In the genomic region with DNA sequence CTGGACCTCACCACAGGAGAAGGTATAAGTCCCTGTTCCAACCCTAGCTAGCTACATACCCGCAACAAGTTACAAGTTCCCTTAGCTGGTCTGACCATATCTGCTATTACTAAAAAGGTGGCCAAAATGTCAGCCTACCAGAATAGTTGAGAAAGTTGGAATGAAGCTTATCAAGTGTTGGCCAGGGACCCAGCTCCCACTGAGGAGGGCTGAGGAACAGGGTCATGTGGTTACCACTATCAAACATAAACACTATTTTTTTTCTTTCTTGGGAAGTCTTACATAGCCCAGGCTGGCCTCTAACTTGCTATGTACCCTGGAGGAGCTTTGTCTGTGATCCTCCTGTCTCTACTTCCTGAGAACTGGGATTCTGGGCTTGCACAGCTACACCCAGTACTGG, we compare ENCODE assay signal across 20 mouse cellular contexts.
A peak's percentile ranks its signal among the peaks of the same experiment; 100 is the strongest.
DNase-seq lines count a peak whose midpoint lies in the region; ATAC-seq and TF ChIP-seq lines count a peak whose summit lies in the region.
"Had no signal": no experiment of that assay in that cellular context is flagged by ENCODE, and none has a peak within 500 bp of the region (broad histone marks: within the 10 kb centered on the region; RNA-seq: fewer than 3 reads in every experiment).

No protein-coding gene starts in this region.

- DNase-seq in liver, postnatal 0 days = no peak
- DNase-seq in liver = no peak
- DNase-seq in embryo, embryonic 11 days = no peak
- no peak for DNase-seq in midbrain, embryonic 14.5 days
- DNase-seq: adrenal gland, postnatal 10 days; cerebellum, adult 11 months; cerebellum, adult 8-10 months; cerebellum, postnatal 25 days; forebrain, postnatal 0 days; heart, adult 11 months; heart, postnatal 10 days; heart, postnatal 4 days had no signal

- ATAC-seq in liver, postnatal 0 days = peak; percentile 43; the same call in 1 of the 2 replicates
- ATAC-seq in intestine, embryonic 15.5 days = peak; percentile 20; the same call in 1 of the 2 replicates
- peak; percentile 71 for ATAC-seq in megakaryocyte-erythroid progenitor cell, adult 5-6 weeks (replicated peaks; ENCODE audit: low FRiP score, low TSS enrichment, poor library complexity, severe bottlenecking)
- ATAC-seq in midbrain, embryonic 14.5 days (ENCODE audit: low FRiP score, low TSS enrichment) = no peak
- ATAC-seq in neural tube, embryonic 15.5 days (ENCODE audit: low FRiP score) = no peak
- ATAC-seq: forebrain, embryonic 13.5 days; forebrain, postnatal 0 days; hindbrain, postnatal 0 days had no signal

- no peak overlapping the region for H3K9ac ChIP-seq in liver, postnatal 0 days (replicated peaks)
- no peak overlapping the region for H3K9ac ChIP-seq in intestine, embryonic 15.5 days
- no peak overlapping the region for H3K9ac ChIP-seq in midbrain, embryonic 14.5 days (replicated peaks; ENCODE audit: low read length)
- H3K9ac ChIP-seq in neural tube, embryonic 15.5 days (replicated peaks) = no peak overlapping the region
- H3K9ac ChIP-seq: forebrain, embryonic 13.5 days; forebrain, postnatal 0 days; hindbrain, embryonic 12.5 days had no signal

- H3K9me3 ChIP-seq in liver, postnatal 0 days (ENCODE audit: low read length) = no peaks in the 10 kb centered on the region
- H3K9me3 ChIP-seq in intestine, embryonic 15.5 days = no peaks in the 10 kb centered on the region
- H3K9me3 ChIP-seq in midbrain, embryonic 14.5 days (ENCODE audit: control insufficient read depth, low read length) = no peaks in the 10 kb centered on the region
- H3K9me3 ChIP-seq in neural tube, embryonic 15.5 days (replicated peaks) = no peaks in the 10 kb centered on the region
- H3K9me3 ChIP-seq: embryonic facial prominence, embryonic 10.5 days; forebrain, embryonic 13.5 days; heart, embryonic 10.5 days; hindbrain, embryonic 12.5 days had no signal

- no peak overlapping the region for H3K4me2 ChIP-seq in liver, postnatal 0 days (ENCODE audit: low read depth, low read length)
- no peak overlapping the region for H3K4me2 ChIP-seq in intestine, embryonic 15.5 days (replicated peaks)
- H3K4me2 ChIP-seq in midbrain, embryonic 14.5 days (ENCODE audit: low read length) = no peak overlapping the region
- no peak overlapping the region for H3K4me2 ChIP-seq in neural tube, embryonic 15.5 days
- H3K4me2 ChIP-seq: forebrain, embryonic 13.5 days; hindbrain, embryonic 12.5 days had no signal

- 62% methylated on average over 1 of the region's 1 CpGs for WGBS in liver, postnatal 0 days (ENCODE audit: insufficient replicate concordance)
- 95% methylated on average over 1 of the region's 1 CpGs for WGBS in intestine, embryonic 15.5 days
- 97% methylated on average over 1 of the region's 1 CpGs for WGBS in midbrain, embryonic 14.5 days
- 96% methylated on average over 1 of the region's 1 CpGs for WGBS in neural tube, embryonic 15.5 days

- H3K4me3 ChIP-seq in liver, postnatal 0 days (ENCODE audit: low read depth, low read length) = no peak overlapping the region
- H3K4me3 ChIP-seq in intestine, embryonic 15.5 days (replicated peaks) = no peak overlapping the region
- H3K4me3 ChIP-seq in midbrain, embryonic 14.5 days (replicated peaks; ENCODE audit: low read depth, low read length) = no peak overlapping the region
- H3K4me3 ChIP-seq in neural tube, embryonic 15.5 days (replicated peaks) = no peak overlapping the region
- H3K4me3 ChIP-seq: embryonic facial prominence, embryonic 10.5 days; forebrain, embryonic 13.5 days; heart, embryonic 10.5 days; hindbrain, embryonic 12.5 days had no signal

- no peaks in the 10 kb centered on the region for H3K36me3 ChIP-seq in liver, postnatal 0 days (replicated peaks; ENCODE audit: insufficient read depth, low read length)
- no peaks in the 10 kb centered on the region for H3K36me3 ChIP-seq in intestine, embryonic 15.5 days
- H3K36me3 ChIP-seq in midbrain, embryonic 14.5 days (ENCODE audit: control insufficient read depth, insufficient read depth, low read length) = no peaks in the 10 kb centered on the region
- no peaks in the 10 kb centered on the region for H3K36me3 ChIP-seq in neural tube, embryonic 15.5 days
- H3K36me3 ChIP-seq: embryonic facial prominence, embryonic 10.5 days; heart, embryonic 10.5 days; hindbrain, embryonic 12.5 days had no signal

- H3K27me3 ChIP-seq in liver, postnatal 0 days (ENCODE audit: insufficient read depth, low read length) = no peaks in the 10 kb centered on the region
- H3K27me3 ChIP-seq in intestine, embryonic 15.5 days (replicated peaks) = no peaks in the 10 kb centered on the region
- no peaks in the 10 kb centered on the region for H3K27me3 ChIP-seq in midbrain, embryonic 14.5 days (ENCODE audit: control insufficient read depth, insufficient read depth, low read length)
- H3K27me3 ChIP-seq in neural tube, embryonic 15.5 days (replicated peaks) = no peaks in the 10 kb centered on the region
- H3K27me3 ChIP-seq: forebrain, embryonic 13.5 days; hindbrain, embryonic 12.5 days had no signal

- no peak overlapping the region for H3K27ac ChIP-seq in liver, postnatal 0 days (ENCODE audit: low read depth)
- H3K27ac ChIP-seq in intestine, embryonic 15.5 days = peak overlapping the region; percentile 36; the same call in 1 of the 2 replicates
- no peak overlapping the region for H3K27ac ChIP-seq in midbrain, embryonic 14.5 days (replicated peaks; ENCODE audit: low read depth, low read length)
- H3K27ac ChIP-seq in neural tube, embryonic 15.5 days (replicated peaks) = no peak overlapping the region
- H3K27ac ChIP-seq: embryonic facial prominence, embryonic 10.5 days; forebrain, embryonic 13.5 days; heart, embryonic 10.5 days; hindbrain, embryonic 12.5 days; hindbrain, postnatal 0 days had no signal

- TF ChIP-seq CTCF in liver, postnatal 0 days (IDR thresholded peaks at IDR 0.05; ENCODE audit: low read depth) = no peak

- no peak; the same call in 1 of the 2 replicates for TF ChIP-seq EP300 in liver, postnatal 0 days (IDR thresholded peaks at IDR 0.05; ENCODE audit: low read depth)

- H3K4me1 ChIP-seq in liver, postnatal 0 days (ENCODE audit: insufficient read depth) = peaks cover 5% of the 10 kb centered on the region; the same call in 1 of the 2 replicates
- 0 out of 2 replicates have a peak, but pooled peaks cover 2% of the 10 kb centered on the region for H3K4me1 ChIP-seq in intestine, embryonic 15.5 days (replicated peaks)
- H3K4me1 ChIP-seq in midbrain, embryonic 14.5 days (ENCODE audit: control insufficient read depth, insufficient read depth, low read length) = no peaks in the 10 kb centered on the region
- H3K4me1 ChIP-seq in neural tube, embryonic 15.5 days = no peaks in the 10 kb centered on the region
- H3K4me1 ChIP-seq: forebrain, embryonic 13.5 days; heart, embryonic 10.5 days; hindbrain, embryonic 12.5 days had no signal

Comparison
In these comparisons a context has a peak if more than half of its experiments do, and no peak if none do; other contexts are left out.
1. ATAC-seq: peak in liver, postnatal 0 days (single experiment), intestine, embryonic 15.5 days (single experiment) and megakaryocyte-erythroid progenitor cell, adult 5-6 weeks (single experiment); none in midbrain, embryonic 14.5 days (single experiment) and neural tube, embryonic 15.5 days (single experiment).